Mouse (Mus musculus) v-Abl transformed pro-B cells (cell line): ENCODE measurements around the gene Fosl2.

Experiments used
- in situ Hi-C, 2 experiments: fragments of 400-800 bp; cut with MboI; formaldehyde crosslinking; loops; one replicate each; pipeline ENCODE4 v1.15.1; 2025; ENCODE audit not compliant: unreplicated experiment in 2 of 2

The Fosl2 gene

DNA sequence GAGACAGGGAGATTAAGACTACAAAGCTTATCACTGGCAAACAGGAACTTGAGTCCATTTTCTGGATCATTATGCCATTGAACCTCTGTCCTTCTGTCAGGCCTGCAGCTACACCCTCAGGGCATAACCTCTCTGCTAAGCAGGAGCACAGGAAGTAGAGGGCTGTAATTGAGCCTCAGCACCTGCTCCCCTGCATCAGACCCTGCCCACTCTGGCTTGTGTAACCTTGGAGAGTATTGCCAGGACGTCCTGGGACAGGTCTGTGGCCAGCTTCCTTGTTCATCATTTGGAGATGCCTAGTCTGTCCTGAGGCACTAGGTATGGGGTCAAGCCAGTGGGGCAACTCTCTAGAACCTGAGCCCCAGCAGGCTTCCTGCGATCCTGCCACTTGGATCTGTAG, 36.6 kb downstream of the Fosl2 start:
- in situ Hi-C loops: no loop called here

- in situ Hi-C loops: loop anchor here in 1 of 2 experiments (25.0 kb wide), 1 partner anchor 814 kb away; no protein-coding TSS in a partner anchor
Observed at GRCm38 (mm10) chr5:32176800-32177199, 41.2 kb downstream of the Fosl2 start.

DNA sequence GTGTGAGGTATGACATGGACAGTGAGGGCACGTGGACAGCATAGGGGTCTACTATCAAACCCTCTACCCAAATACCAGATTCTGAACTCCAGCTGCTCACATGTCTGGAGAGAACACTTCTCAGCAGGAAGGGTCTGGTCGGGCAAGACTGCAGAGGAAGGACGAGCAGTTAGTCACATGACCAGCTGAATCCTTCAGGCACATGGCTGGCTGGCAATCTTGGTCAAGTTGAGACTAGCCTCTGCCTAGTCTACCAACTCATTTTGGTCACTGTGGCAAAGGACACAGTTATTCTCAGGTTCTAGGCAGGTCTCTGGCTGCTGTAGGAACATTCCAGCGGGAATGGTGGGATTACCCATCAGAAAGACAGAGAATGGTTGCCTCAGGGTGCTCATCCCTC, 42.1 kb downstream of the Fosl2 start:
- in situ Hi-C loops: loop anchor here in 1 of 2 experiments (25.0 kb wide), 1 partner anchor 815 kb away; no protein-coding TSS in a partner anchor

DNA sequence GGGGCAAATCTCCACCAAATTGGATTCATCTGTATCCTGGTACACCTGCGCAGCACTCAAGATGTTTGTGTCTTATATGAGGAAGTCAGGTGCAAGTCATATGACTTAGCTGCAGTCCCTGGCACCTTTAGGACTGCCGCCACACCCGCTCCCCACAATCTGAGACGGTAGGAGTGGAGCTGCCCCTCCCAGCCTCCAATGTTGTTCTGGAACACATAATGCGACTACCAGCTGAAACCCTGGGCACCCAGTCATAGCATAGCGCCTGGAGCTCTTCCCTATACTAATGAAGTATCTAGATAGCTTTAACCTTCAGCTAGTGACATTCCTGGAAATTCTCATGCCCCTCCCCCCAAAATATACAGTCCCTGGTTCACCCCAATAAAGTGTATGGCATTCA, 43.1 kb downstream of the Fosl2 start:
- in situ Hi-C loops: loop anchor here in 1 of 2 experiments (25.0 kb wide), 1 partner anchor 816 kb away; no protein-coding TSS in a partner anchor

DNA sequence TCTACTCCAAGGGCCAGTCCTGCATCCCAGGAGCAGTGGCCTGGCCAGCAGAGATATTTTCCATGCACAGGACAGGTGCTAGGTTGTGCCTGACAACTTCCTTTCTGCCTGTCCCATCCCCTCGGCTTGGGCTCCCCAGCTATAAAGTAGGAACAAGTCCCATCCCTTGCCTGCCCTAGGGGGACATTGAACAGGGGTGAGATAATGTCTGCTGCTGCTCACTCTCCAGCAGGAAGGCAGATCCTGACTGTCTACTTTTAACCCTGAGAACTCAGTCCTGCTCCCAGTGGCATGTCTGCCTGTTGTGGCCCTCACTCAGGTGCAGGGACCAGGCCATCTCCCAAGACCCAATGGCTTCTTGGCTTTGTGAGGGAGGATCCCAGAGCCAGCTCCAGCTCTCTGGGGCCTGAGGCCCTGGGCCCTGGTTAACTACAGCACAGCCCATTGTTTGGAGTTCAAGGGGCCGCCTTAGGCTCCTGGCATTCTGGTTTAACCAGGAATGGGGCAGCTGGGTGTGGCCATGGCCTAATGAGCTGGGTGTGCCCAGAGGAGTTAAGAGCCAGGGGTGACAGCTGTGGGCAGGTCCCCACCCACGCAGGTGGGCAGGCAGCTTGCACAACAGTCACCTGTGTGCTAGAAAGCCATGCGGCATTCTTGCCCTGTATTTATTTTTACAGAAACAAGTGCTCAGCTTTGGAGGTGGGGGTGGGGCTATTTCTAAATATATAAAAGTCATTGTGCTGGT, 47.5 kb downstream of the Fosl2 start:
- in situ Hi-C loops: loop anchor here in 1 of 2 experiments (25.0 kb wide), 1 partner anchor 821 kb away; no protein-coding TSS in a partner anchor

DNA sequence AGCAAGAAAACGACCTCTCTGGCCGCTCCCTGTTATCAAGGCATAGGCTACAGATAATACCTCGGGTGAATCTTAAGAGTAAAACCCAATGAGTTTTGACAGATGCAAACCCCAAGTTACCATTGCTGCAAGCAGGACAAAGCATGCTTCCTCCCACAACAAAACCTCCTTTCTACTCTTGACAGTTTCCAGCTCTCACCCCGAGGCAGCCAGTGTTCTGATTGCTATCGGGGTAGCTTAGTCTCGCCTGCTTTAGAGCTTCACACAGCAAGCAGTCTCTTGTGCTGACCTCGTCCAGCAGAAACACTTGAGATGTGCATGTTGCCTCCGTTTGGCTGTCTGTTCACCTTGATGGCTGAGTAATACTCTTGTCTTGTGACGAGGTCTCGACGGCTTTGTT, 52.1 kb downstream of the Fosl2 start:
- in situ Hi-C loops: loop anchor here in 1 of 2 experiments (25.0 kb wide), 1 partner anchor 825 kb away; no protein-coding TSS in a partner anchor

DNA sequence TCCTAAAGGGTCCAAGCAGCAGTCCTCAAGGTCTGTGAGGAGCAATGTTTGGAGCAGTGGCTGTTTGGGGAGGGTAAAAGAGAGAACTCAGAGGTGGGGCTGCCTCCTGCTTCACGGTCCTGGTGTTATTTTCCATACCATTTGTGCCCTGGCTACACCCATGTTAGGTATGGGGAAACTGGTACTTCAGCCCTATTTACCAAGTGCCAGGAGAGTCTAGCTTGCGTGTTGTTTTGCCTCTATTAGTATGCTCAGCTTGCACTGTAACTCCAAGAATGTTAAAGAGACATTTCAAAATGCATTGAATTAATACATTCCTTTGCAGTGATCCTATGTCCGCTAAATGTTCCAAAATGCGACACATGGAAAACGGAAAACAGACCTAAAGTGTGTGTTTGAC, 55.7 kb downstream of the Fosl2 start:
- in situ Hi-C loops: loop anchor here (10.0 to 25.0 kb wide), 2 partner anchors 46 to 829 kb away; no protein-coding TSS in a partner anchor

DNA sequence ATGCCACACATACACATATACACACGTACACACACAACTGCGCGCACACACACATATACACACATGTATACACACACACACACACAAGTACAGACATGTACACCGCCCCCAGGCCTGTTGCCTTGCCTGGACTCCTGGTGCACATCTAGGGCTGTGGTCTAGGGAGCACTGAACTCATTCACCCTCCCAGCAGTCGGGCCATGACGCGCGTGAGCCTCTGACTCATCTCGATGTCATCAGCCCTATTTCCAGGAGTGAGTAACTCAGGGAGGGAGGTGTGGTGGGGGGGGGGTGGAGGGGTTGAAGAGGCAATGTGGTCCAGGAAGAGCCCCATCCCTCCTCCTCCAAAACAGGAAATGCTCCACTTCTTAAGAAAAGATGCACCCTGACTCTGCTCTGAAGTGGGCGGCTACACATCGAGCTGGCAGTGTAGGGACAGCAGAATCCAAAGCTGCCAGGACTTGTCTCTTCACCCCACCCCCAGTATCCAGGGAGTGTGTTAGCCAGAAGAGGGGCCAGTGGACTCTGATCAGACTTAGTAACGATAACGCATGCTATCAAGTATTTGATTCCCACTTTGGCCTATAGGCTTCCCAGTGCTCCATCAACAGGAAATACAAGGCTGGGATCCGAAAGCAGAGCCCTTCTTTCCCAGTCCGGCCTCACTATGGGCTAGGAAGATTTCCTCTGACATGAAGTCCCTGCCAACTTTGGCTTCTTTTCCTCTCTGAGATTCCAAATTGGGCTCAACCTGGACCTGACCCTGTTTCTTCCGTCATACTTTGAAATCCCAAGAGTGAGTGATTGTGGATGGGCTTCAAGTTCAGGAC, 56.6 kb downstream of the Fosl2 start:
- in situ Hi-C loops: loop anchor here (10.0 to 25.0 kb wide), 2 partner anchors 47 to 830 kb away; no protein-coding TSS in a partner anchor

- in situ Hi-C loops: loop anchor here (10.0 to 25.0 kb wide), 2 partner anchors 49 to 832 kb away; no protein-coding TSS in a partner anchor
Observed at GRCm38 (mm10) chr5:32194236-32194635, 58.6 kb downstream of the Fosl2 start.

DNA sequence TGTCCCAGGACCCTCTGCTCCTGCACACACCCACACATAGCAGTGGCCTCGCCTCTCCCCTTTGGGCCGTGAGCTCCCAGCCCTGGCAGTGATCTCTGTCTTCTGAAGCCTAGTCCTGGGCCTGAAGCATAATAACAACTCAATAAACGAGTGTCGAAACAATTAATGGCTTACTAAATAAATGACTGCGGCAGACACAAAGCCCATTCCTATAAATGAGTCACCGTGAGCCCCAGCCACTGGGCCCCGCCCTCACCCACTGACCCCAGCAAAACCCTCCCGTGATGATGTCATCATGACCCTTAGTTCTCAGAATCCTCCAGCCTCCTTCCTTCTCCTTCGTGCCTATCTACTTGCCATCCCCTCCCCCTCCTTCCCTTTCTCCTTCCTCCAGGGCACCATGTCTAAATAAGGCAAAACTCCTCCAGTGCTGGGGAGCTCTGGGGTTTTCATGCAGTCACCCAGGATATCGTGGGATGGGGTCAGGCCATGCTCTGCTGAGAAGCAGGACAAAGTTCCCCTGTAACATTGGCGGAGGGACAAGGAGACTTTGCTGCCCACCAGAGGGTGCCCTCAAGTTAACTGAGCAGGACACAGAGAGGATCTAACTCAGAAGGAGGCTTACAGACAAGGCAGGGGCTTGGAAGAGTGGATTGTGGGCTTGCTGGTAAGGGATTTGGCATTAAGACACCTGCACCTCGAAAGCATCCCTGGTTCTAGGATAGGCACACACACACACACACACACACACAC, 60.4 kb downstream of the Fosl2 start:
- in situ Hi-C loops: loop anchor here (5.0 to 25.0 kb wide), 4 partner anchors 51 to 834 kb away; partner anchors contain the start of gene Mrpl33 (in 2 of the 2)

- in situ Hi-C loops: loop anchor here (5.0 to 25.0 kb wide), 4 partner anchors 53 to 835 kb away; partner anchors contain the start of gene Mrpl33 (in 2 of the 2)
Observed at GRCm38 (mm10) chr5:32197698-32198097, 62.1 kb downstream of the Fosl2 start.

- in situ Hi-C loops: loop anchor here (5.0 to 25.0 kb wide), 4 partner anchors 54 to 837 kb away; partner anchors contain the start of gene Mrpl33 (in 2 of the 2)
Observed at GRCm38 (mm10) chr5:32199136-32199535, 63.5 kb downstream of the Fosl2 start.

DNA sequence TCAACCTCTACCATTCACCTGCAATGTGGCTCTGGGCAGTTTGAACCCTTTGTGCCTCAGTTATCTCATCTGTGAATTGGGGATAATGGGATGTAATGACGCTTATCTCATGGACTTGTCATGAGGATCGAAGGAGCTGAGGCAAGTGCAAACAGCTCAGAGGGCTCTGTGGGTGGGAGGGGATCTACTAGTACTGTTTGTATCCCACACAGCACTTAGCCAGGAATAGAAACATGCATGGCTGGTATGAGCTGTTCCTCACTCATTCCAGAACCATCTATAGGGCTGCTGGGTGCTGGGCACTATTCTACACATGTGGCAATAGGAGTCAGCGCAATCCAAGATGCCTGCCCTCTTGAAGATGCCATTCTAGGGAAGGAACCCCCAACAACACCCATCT, 64.0 kb downstream of the Fosl2 start:
- in situ Hi-C loops: loop anchor here (5.0 to 25.0 kb wide), 4 partner anchors 55 to 837 kb away; partner anchors contain the start of gene Mrpl33 (in 2 of the 2)

DNA sequence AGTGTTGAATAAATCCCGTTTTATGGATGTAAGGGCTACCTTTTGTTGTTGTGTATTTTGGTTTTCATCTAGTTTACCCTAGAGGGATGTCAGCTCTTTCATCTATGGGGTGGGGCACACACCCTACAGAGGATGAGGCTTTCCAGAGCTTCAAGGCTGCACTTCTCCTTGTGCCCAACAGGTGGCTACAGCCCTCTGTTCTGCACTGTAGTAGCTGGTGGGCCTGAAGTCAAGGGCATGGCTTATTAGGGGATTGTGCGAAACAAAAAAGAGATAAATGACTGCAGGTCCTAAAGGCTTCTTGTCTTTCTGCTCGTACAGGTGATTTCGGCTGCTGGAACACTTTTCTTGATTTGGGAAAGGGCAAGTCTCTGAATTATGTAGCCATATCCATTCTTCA, 69.1 kb downstream of the Fosl2 start:
- in situ Hi-C loops: loop anchor here in 1 of 2 experiments (5.0 to 25.0 kb wide), 2 partner anchors 453 to 833 kb away; no protein-coding TSS in a partner anchor

GRCm38 (mm10) chr5:32206726-32207125, 71.1 kb downstream of the Fosl2 start:
- in situ Hi-C loops: loop anchor here in 1 of 2 experiments (5.0 to 25.0 kb wide), 2 partner anchors 451 to 831 kb away; no protein-coding TSS in a partner anchor
